Mouse (Mus musculus) lung, postnatal 14 days (tissue): ENCODE results near the gene Hyal4.
A peak's percentile ranks its signal among the peaks of the same experiment; 100 is the strongest.

Experiments
- DNase-seq: peaks from one replicate; pipeline ENCODE4 v3.0.0; 2021

Hyal4 gene

DNA sequence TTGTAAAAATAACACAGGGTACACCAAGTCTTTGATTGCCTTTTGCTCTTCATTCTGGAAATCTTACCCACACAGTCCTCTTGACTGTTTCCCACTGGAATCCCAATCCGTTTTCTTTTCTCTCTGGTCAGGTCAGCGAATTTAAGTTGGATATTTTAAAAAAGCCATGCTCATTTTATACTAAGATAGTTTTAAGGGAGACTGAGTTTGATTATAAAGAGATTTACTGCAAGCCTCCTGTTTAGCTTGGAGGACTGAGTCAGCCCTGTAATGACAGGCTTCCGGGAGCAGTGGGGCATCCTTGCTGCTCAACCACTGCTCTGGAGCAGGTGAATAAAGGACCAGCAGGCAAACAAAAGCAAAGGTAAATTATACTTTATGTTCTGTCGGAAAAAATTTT is at the start of gene Hyal4:
Hyal4 (plus strand) TSS at position 301 of the 400 bp plus-strand sequence.
- no peak for DNase-seq

DNA sequence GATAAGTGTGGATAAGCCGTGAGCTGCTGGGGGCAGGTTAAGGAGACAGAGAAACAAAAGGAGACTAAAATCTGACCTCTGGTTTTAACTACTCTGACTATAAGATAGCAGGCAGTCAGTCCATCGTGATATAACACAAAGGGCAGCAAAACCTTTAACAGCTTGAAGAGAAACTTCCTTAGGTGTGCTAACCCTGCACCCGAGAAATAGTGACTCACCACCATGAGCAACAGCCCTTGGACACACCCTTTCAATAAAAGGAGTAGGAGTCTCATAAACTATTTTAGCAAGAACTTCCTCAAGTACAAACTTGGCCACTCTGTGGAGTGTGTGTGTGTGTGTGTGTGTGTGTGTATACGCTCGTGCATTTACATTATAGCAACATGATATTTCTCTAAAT is 41.0 kb upstream of the Hyal4 start:
- no peak for DNase-seq

DNA sequence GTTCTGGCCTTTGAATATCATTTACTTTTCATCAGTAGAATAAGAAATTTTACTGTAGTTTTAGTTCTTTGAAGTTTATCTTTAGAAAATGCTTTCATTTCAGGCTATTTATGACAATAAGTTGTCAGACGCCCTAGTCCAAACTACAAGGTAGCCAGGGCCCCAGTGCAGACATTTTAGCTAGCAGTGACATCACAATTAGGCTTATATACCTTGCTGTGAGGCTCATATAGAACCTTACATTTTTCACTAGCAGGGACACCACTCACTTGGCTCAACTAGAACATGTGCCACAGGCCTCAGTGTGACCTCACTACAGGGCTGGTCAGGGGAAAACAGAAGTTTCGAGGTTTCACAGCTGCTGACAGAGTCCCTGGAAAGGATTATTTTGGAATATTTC is 40.6 kb upstream of the Hyal4 start:
- DNase-seq, result no peak

DNA sequence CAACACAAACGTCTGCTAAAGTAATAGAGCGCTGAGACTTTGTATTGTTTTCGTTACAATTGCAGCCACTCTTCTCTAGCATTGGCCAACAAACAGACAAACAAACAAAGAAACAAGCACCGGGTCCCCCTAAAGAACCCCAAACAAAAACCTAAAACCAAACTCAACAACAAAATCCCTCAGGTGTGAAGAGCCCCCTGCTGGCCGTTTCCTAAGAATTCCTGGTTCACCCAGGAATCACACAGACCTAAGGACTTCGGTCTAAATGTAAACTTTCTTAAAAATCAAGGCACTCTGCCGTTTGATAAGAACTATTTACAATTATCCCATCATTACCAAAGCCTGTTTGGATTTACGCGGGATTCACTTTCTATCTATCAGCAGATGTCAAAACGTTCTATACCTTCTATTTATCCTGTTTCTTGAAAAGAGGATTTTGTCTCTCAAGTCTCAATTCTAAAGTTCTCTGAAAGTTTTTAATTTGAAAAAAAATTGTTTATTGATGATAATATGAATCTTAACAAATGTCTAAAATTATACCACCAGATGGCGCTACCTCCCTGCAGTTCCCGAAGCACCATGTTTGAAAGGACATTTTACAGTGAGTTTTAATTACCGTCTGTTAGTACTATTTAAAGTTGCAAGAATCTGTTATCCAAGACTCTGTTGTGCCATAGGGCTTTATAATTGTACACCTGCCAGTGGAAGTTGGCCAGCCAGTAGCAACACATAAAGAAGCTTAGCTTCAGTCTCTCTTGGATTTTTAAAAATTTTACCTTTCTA is 26.6 kb upstream of the Hyal4 start:
- DNase-seq, result peak; percentile 48

DNA sequence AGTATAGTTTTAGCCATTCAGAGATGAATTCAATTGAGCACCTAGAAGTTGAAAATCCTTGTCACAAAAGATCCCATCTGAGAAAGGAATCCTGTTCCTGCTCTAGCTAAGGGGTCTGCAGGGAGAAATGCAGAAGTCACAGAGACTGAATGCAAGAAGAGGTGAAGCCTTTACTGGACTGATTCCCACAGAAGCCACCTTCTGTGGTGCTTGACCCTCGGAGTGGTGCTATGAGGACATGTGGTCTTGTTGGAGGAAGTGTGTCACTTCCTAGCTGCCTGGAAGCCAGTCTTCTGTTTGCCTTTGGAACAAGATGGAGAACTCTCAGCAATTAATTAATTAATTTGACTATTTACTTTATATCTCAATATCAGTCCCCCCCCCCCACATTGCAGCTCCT is 20.0 kb upstream of the Hyal4 start:
- DNase-seq, result no peak

DNA sequence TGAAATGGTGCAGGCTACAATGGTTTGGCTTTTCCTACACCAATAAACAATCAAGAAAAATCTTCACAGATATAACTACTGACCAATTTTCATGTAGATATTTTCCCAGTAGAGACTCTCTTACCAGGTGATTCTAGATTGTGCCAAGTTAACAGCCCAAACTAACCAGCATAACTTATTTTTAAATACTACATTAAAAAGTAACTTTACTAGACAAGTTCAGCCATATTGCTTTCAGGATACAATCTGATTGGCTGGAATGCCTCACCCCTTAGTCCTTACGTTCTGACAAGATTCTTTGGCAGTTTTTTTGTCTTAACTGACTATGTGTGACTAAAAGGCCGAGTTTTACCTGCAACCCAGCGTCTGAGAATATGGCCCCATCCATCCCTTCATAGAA is 15.2 kb upstream of the Hyal4 start, which contains the start of gene Hyal6:
Hyal6 (plus strand) TSS at position 301 of the 400 bp plus-strand sequence.
- DNase-seq, result no peak

DNA sequence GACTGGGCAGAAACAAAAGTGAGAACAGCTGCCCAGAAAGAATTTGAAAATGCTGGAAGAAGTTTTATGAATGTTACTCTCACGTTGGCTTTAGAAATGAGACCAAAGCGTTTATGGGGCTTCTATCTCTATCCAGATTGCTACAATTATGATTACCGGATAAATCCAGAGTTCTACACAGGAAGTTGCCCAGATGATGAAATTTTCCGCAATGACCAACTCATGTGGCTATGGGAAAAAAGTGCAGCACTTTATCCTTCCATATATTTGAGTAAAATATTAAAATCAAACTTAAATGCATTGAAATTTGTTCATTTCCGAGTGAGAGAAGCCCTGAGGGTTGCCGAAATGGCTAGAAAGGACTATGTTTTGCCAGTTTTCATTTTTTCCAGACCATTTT is 13.6 kb upstream of the Hyal4 start:
- no peak for DNase-seq

DNA sequence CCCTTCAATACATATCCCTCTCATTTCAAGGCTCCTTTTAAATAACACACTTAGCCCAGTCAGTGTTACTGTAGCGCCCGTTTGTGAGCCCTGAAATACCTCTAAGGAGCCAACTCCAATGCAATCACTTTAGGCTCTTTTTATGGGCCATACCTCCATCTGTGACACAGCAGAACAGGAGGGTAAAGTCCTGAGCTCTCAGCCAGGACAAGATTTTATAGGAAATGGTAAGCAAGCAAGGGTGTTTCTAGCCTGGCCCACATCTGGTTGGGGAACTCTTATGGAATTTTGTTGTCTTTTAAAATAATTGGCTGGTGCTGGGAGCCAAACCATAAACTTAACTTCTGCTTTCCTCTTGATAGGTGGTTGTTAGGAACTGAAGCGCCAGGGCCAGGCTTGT is 11.2 kb downstream of the Hyal4 start:
- DNase-seq, result no peak

DNA sequence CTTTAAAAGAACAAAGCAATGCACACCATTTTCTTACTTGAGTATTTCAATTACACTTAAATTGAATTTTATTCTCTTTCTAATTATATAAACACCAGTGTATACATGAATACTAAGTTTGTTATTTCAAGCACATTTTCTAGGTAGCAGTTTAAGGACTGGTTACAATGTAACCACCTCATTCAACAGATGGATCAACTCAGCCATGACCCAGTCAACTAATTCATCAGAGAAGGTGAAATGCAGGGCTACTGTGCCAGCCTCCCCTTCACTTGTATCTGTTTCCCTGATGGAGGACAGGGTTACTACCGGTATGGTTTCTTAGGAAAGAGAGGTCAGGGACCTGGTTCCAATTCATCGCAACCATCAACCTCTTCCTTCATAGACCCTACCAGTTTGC is 18.1 kb downstream of the Hyal4 start:
- DNase-seq, result no peak

DNA sequence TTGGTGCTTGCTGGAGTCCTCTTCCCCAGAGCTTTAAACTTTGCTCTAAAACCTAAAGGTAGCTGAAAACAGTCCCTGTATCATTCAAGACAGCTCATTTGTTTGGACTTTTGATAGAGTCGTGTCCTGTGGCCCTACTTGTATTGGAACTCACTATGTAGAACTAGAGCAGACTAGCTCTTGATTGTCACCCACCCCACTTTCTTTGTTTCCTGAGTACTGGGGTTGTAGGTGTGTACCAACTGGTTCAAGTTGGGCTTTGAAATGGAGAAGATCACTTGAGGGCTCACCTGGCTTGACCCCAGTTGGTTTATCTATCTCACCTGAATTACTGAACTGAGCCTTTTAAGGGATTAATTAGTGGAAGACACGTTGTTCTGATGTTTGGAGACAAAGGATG is 31.1 kb downstream of the Hyal4 start:
- DNase-seq, result no peak

DNA sequence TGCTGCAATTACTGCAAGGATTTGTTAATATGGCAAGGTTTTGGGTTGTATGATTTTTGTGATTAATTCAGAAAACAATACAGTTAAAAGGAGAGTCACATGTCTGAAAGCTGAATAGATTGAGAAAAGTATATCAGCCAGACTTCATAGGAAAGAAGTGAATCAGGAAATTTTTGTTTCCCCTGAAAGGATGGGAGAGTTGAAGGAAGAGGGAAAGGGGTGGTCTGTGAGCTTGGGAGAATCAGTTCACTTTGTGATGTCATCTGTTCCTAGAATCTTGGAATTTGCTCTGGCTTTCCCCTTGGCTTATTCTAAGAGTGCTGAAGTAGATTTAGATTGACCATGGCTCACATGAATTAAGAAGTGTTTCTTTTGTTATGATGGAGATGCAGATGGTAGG is 42.8 kb downstream of the Hyal4 start, which contains the start of gene Spam1:
Spam1 (plus strand) TSS at position 301 of the 400 bp plus-strand sequence.
- no peak for DNase-seq
